Mouse (Mus musculus) urinary bladder, adult 18-20 months (tissue): Measurements from ENCODE around the gene Drp2.

Source experiments
- DNase-seq, 2 experiments: peaks; one replicate each; pipeline ENCODE4 v3.0.0; 2022; ENCODE audit warnings: low spot score in 2 of 2, mixed read lengths in 2 of 2

The Drp2 gene

GRCm38 (mm10) chrX:134403863-134404583 is at the start of gene Drp2:
Gene Drp2 (plus strand): TSS chrX:134404551.
- peak in 1 of 2 experiments; percentile 2 for DNase-seq

- DNase-seq: no peak
These were observed 45.0 kb upstream of the Drp2 start for GRCm38 (mm10) chrX:134359336-134359735.

- DNase-seq: no peak
These were observed 42.2 kb upstream of the Drp2 start for GRCm38 (mm10) chrX:134362156-134362555.

GRCm38 (mm10) chrX:134365421-134365820 is 38.9 kb upstream of the Drp2 start:
- DNase-seq: no peak

- DNase-seq: no peak
These were observed 37.8 kb upstream of the Drp2 start for GRCm38 (mm10) chrX:134366547-134366946.

- no peak for DNase-seq
These were observed 33.1 kb upstream of the Drp2 start for GRCm38 (mm10) chrX:134371279-134371678.

- DNase-seq: no peak
These were observed 30.2 kb upstream of the Drp2 start for GRCm38 (mm10) chrX:134374190-134374589.

GRCm38 (mm10) chrX:134384896-134385295 is 19.5 kb upstream of the Drp2 start:
- no peak for DNase-seq

- no peak for DNase-seq
These were observed 5.4 kb upstream of the Drp2 start for GRCm38 (mm10) chrX:134398972-134399371.

- DNase-seq: peak in 1 of 2 experiments; percentile 1
These were observed 219 bp downstream of the Drp2 start for GRCm38 (mm10) chrX:134404584-134404955.

- DNase-seq: no peak
These were observed 5.1 kb downstream of the Drp2 start for GRCm38 (mm10) chrX:134409354-134409900.

- no peak for DNase-seq
These were observed 7.7 kb downstream of the Drp2 start for GRCm38 (mm10) chrX:134412096-134412495.

GRCm38 (mm10) chrX:134420097-134420496 is 15.7 kb downstream of the Drp2 start:
- no peak for DNase-seq

GRCm38 (mm10) chrX:134424263-134424662 is 19.9 kb downstream of the Drp2 start:
- no peak for DNase-seq

GRCm38 (mm10) chrX:134425798-134426197 is 21.4 kb downstream of the Drp2 start:
- DNase-seq: no peak

- DNase-seq: no peak
These were observed 22.5 kb downstream of the Drp2 start for GRCm38 (mm10) chrX:134426819-134427218.

- no peak for DNase-seq
These were observed 23.0 kb downstream of the Drp2 start for GRCm38 (mm10) chrX:134427307-134427706.

- DNase-seq: no peak
These were observed 70.8 kb downstream of the Drp2 start for GRCm38 (mm10) chrX:134474988-134475710.

GRCm38 (mm10) chrX:134476290-134476689 is 71.9 kb downstream of the Drp2 start, which contains the start of gene Taf7l:
Gene Taf7l (minus strand): TSS chrX:134476490.
- DNase-seq: no peak

- DNase-seq: no peak
These were observed 77.4 kb downstream of the Drp2 start for GRCm38 (mm10) chrX:134481720-134482119.

GRCm38 (mm10) chrX:134500651-134501050 is 96.3 kb downstream of the Drp2 start:
- no peak for DNase-seq
